Mouse (Mus musculus): Measurements from ENCODE around the gene Rpl36a-ps1.
"Not testable (repeated sequence)": the region's sequence is repeated elsewhere in the genome, so short reads cannot be mapped to it uniquely, and the experiment has no call there.

Rpl36a-ps1 gene

DNA sequence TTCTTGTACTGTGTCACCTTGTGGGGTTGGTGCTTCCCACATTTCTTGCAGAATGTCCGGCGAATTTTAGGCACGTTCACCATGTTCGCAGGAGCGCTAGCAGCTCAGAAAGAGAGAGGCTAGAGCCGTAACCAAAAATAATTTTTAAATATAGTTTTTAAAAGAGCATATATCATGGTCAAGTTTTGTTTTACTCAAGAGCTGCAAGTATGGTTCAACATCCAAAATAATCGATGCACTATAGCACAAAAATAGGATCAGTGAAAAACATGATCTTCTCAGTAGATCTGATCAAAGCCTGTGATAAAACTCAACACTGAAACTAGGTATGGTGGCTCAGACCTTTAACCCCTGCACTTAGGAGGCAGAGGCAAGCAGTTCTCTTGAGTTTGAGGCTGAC is at the start of gene Rpl36a-ps1:
TSS of gene Rpl36a-ps1 (minus strand) at position 101 of the 400 bp plus-strand sequence.
- no peak for DNase-seq (ENCODE audit: low read depth, low spot score)

DNA sequence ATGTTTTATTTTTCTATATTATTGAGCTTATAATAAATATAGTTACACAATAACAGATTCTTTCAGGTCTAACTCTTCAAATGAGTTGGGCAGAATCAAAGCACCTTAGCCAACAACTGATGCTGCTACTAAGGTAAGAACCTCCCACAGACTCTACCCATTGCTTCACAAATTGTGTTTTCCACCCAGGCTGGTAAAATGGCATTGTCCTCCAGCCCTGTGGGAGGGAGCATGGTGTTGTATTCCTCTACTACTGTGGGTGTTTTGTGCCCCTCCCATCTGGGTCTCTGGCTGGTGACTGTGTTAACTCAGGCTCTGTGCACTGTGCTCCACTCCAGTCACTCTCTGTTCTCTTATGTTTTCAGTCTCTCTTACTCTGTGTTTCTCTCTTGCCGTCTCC is 49.4 kb upstream of the Rpl36a-ps1 start:
- peak; percentile 31 for DNase-seq (ENCODE audit: low read depth, low spot score)

GRCm38 (mm10) chr14:99041416-99041815 is 47.3 kb upstream of the Rpl36a-ps1 start:
- DNase-seq (ENCODE audit: low read depth, low spot score) = peak; percentile 26

GRCm38 (mm10) chr14:99039308-99039707 is 45.2 kb upstream of the Rpl36a-ps1 start:
- DNase-seq (ENCODE audit: low read depth, low spot score) = not testable (repeated sequence)

DNA sequence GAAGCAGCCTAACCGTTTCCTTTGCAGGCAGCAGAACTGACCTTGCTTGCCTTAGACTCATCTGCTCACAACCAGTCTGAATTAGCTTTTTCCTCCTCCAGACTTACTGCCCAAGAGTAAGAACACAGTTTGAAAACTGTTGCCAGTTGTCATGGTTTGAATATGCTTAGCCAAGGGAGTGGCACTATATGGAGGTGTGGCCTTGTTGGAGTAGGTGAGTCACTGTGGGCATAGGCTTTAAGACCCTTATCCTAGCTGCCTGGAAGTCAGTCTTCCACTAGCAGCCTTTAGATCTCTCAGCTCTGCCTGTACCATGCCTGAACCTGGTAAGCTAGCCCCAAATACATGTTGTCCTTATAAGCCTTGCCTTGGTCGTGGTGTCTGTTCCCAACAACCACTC is 43.6 kb upstream of the Rpl36a-ps1 start:
- DNase-seq (ENCODE audit: low read depth, low spot score) = no peak

- no peak for DNase-seq (ENCODE audit: low read depth, low spot score)
Observed at GRCm38 (mm10) chr14:99036039-99036438, 41.9 kb upstream of the Rpl36a-ps1 start.

DNA sequence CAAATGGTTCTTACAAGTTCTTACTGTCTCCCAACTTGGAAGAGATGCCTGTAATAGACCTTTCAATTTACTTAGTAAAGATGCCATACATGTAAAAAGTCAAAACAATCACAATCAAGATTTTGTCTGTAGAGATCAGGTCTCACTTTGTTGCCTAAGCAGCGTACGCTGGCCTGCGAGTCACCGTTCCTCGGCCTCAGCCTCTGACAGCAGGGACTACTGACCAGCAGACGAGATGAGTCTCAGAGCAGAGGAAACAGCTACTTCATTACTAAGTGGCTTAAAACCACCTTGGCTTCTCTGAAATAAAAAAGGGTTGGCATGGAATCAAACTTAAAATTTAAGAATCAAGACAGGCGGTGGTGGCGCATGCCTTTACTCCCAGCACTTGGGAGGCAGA is 40.7 kb upstream of the Rpl36a-ps1 start:
- DNase-seq (ENCODE audit: low read depth, low spot score) = not testable (repeated sequence)

GRCm38 (mm10) chr14:99032596-99032995 is 38.5 kb upstream of the Rpl36a-ps1 start:
- no peak for DNase-seq (ENCODE audit: low read depth, low spot score)

- no peak for DNase-seq (ENCODE audit: low read depth, low spot score)
Observed at GRCm38 (mm10) chr14:99031337-99031873, 37.3 kb upstream of the Rpl36a-ps1 start.

DNA sequence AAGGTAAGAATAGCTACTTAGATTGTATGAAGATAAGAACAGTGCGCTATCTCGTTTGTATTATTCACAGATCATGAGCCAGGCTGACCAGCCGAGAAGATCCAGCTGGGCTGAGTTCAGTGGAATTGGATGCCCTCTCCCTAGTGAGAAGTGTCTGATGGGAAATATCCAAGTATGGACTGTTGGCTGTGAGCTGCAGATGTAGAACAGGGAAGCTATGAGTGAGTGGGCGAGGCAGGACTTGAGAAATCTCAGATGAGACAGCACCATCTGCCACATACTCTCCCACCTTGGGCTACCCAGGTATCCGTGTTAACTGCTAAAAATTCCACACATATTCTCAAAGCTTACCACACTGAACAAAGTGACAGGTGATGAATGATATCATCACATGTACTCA is 35.9 kb upstream of the Rpl36a-ps1 start:
- DNase-seq (ENCODE audit: low read depth, low spot score) = no peak

GRCm38 (mm10) chr14:99022346-99023086 is 28.4 kb upstream of the Rpl36a-ps1 start:
- DNase-seq (ENCODE audit: low read depth, low spot score) = no peak

- no peak for DNase-seq (ENCODE audit: low read depth, low spot score)
Observed at GRCm38 (mm10) chr14:99019136-99019808, 25.2 kb upstream of the Rpl36a-ps1 start.

- DNase-seq (ENCODE audit: low read depth, low spot score) = no peak
Observed at GRCm38 (mm10) chr14:99018691-99019090, 24.6 kb upstream of the Rpl36a-ps1 start.

GRCm38 (mm10) chr14:99010920-99011313 is 16.8 kb upstream of the Rpl36a-ps1 start:
- no peak for DNase-seq (ENCODE audit: low read depth, low spot score)

DNA sequence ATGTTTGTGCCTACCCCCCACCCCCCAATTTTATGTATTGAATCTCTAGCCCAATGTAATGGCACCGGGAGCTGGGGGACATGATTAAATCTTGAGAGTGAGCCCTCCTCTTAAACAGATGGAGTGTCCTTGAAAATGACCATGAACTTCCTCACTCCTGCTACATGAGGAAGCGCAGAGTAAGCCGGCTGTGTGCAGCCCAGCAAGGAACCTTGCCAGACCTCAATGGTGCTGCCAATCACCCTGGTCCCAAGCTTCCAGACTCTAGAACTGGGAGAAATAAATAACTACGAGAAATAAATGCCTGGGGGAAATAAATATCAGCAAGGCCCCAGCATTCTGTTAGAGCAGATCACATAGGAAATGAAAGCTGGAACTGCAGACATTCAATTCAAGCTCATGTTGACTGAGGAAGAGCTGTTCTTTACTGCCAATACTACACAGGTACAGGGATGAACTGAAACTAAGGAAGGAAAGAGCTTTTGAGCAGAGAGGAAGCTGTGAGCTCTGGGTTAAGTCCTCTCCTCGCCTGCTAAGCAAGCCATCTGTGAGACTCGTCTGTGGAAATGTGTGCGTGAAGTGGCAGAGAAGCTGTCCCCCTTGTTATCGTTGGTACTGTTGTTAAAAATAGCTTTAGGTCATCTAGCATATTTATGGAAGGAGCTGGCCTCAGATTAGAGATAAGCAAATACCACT is 16.3 kb upstream of the Rpl36a-ps1 start:
- DNase-seq (ENCODE audit: low read depth, low spot score) = no peak

- DNase-seq (ENCODE audit: low read depth, low spot score) = no peak
Observed at GRCm38 (mm10) chr14:98992482-98992881, 1.6 kb downstream of the Rpl36a-ps1 start.

DNA sequence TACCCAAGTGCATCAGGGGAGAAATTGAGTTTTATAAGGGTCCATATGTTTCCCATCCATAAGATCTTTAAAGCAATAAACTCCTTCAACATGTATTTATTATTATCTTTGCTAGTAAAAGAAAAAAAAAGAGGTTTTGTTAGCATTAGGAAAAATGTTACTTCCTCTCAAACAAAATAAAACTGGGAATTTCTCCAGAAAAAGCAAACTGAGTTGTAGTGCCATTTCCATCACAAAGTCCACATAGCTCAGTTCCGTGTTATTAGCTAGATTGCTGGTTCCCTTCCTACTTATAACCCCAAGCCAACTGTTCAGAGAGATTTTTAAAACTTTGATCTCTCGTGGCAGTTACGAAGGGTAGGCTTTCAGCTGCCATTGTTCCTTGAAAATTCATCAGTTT is 3.5 kb downstream of the Rpl36a-ps1 start:
- no peak for DNase-seq (ENCODE audit: low read depth, low spot score)

- no peak for DNase-seq (ENCODE audit: low read depth, low spot score)
Observed at GRCm38 (mm10) chr14:98989818-98990217, 4.3 kb downstream of the Rpl36a-ps1 start.

GRCm38 (mm10) chr14:98971921-98972320 is 22.2 kb downstream of the Rpl36a-ps1 start:
- DNase-seq (ENCODE audit: low read depth, low spot score) = no peak

- DNase-seq (ENCODE audit: low read depth, low spot score) = no peak
Observed at GRCm38 (mm10) chr14:98958978-98959658, 35.0 kb downstream of the Rpl36a-ps1 start.

DNA sequence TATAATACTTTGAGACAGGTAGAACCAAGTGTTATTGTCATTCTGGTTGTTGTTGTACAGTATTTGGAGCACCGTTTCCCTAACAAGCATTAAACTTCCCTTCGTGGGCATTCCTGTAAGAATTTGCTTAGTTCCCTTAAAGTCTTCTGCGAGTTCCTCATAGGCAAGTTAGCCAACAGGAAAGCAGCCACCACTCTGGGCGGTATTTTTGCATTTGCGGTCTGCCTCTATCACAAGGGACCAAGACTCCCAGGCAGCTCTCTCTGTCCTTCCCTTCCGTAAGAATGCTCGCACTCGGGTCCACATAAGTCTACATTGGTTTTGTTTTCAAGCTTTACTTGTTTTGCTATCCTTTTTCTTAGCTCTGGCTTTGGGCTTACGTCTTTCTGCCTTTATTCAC is 37.3 kb downstream of the Rpl36a-ps1 start:
- DNase-seq (ENCODE audit: low read depth, low spot score) = no peak

GRCm38 (mm10) chr14:98952441-98952840 is 41.7 kb downstream of the Rpl36a-ps1 start:
- DNase-seq (ENCODE audit: low read depth, low spot score) = no peak

All from CD4-positive, CD25-positive, alpha-beta regulatory T cell, adult 2 months (primary cell).